Mouse (Mus musculus): ENCODE results near the gene Lrmp.

DNA sequence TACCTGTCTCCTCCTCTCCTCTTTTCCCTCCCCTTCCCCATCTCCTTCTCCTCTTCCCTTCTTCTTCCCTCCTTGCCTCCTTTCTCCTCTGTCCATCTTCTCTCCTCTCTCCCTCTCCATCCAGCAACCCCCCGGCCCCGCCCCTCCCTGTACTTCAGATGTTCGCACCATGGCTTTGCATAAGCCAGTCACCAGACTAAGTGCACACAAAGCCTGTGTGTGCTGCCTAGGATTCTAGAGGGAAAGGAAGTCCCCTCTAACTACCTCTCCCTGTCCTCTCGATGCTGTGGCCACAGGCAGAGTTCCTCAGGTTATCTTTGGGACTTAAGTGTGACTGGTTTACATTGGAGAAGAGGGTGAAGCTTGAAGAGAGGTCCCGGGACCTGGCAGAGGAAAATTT lies 45.1 kb downstream of the Lrmp start:
- TF ChIP-seq POLR2A (IDR thresholded peaks at IDR 0.05; ENCODE audit: control insufficient read depth, extremely low read depth, insufficient read depth, low read length, poor library complexity) (no peak), CTCF (IDR thresholded peaks at IDR 0.05; ENCODE audit: borderline replicate concordance, control insufficient read depth, extremely low read depth, insufficient read depth, low read length, poor library complexity) (no peak)

Measured in thymus, adult 2 months (tissue).